Mouse (Mus musculus): ENCODE results near the gene D7Ertd443e.

The D7Ertd443e gene

DNA sequence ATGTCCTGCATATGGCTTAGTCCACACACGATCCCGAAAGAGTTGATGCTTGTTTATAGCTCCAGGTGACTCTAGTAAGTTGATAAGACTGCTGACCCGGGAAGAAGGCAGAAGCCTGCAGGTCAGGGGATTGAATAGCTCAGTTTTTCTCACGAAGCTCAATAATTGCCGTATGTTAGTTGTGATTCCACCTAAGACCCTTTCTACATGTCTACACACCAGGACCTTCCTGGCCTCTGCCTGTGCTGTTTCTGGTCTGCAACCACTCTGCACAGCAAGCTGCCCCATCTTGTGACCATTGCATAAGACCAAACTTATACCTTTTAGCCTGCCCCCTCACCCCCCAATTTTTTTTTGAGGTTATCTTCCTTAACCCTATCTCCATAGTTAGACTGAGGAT, 96.3 kb downstream of the D7Ertd443e start:
- DNase-seq (ENCODE audit: low read depth) = no peak

DNA sequence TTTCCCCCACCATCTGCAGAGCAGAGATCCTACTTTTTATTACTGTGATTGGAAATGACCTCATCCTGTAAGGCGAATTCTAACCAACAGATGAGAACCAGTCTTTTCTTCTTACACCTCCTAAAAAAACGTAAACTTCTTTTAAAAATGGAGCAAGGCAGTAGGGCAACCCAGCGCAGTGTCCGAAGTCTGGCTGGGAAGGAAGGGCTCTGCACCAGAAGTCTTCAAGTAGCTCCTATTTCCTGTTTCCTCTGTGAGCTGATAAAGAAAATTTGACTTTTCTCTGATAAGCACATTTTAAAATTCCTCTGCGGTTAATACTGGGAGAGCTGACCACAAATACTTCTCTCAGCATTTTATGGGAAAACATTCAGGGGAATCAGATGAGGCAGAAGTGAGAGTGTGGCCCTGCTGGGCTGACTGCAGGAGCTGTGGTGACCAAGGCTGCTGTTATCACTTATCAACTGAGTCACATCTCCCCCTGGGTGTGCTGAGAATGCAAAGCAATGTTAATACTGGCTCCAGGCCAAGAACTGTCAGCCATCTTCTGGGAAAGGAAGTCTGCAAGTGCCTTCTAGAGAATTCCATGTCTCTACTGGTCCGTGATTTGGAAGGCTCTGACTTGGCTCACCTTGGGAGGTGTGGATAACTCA, 97.8 kb downstream of the D7Ertd443e start:
- DNase-seq (ENCODE audit: low read depth) = peak; percentile 91

DNA sequence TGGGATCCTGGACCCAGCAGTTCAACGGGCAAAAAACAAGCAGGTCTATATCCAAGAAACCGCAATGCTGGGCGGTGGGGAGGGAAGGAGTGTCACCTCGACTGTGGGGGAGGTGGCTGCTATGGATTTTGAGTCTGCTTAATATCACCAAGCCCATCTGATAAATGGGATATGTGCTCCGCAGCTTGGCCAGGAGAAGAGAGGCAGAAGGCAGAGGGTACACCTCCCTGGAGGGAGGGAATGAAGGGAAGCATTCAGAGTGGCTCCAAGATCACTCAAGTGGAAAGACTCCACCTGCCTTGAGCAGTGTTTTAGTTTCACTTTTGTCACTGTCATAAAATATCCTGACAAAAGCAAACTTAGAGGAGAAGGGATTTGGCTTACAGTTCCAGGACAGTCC, 112.5 kb downstream of the D7Ertd443e start:
- DNase-seq (ENCODE audit: low read depth) = no peak

DNA sequence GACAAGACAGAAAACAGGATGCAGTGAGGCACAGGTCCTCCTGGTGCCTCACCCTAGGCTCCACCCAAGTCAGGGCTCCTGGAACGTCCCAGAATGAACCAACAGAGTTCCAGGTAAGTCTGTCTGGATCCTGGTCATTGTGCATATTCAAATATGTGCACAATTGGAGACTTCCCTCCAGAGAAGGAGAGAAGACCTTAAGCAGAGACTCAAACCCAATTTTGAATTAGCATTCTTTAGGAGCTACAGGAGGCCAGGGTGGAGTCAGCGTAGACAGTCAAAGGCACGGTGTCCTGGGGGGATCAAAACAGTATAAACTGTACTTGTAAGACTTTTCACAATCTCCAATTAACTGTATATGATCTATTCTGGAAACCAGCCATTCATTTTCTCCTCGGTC, 113.0 kb downstream of the D7Ertd443e start:
- DNase-seq (ENCODE audit: low read depth) = no peak

DNA sequence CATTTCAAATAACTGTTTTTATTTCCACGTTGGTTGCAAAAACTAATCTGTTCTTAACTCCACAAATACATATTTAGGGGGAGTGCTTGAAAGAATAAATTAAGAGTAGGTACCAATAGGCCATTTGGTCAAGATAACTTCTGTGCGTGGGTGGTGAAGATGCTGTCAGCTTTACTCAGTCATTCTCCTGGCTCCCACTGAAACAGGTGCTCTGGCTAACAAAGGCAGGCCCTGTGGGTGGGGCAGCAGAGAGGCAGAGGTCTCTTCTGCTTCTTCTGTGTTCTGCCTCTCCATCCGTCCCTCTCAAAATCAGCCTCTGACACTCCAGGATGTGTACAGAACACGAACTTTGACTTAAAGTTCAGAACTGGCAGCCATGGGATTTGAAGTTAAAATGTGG, 119.7 kb downstream of the D7Ertd443e start:
- no peak for DNase-seq (ENCODE audit: low read depth)

DNA sequence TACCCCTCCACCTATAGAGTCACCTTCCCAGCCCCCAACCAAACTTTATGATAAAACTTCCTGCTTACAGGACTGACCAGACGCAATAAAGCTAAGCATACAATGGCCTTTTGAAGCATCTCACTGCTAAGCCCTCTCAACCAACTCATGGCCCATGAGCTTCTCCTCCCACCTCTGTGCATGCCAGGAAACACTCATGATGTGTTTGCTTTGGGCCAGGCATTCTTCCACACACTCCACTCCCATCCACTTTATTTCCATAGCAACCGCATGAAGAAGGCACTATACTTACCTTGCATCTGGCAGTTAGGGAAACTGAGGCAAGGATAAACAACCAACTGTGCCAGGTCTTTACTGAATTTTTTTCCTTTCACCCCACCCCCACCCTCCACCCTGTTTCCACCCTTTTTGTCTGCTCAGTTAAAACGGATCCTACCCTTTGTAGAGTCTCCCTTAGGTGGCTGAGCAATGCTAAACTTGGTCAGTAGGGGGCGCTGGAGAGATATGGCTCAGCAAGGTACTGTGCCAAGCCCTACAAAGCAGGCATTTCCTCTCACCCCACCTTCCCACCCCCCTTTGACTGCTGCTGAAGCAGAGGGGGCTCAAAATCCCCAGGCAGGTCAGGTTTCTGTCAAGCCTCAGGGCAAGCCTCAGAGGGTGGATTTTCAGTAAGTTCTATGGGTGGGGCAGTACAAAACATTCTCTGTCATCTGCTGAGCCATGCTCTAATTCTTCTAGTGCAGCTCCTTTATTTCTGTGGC, 122.1 kb downstream of the D7Ertd443e start:
- peak; percentile 86 for DNase-seq (ENCODE audit: low read depth)

DNA sequence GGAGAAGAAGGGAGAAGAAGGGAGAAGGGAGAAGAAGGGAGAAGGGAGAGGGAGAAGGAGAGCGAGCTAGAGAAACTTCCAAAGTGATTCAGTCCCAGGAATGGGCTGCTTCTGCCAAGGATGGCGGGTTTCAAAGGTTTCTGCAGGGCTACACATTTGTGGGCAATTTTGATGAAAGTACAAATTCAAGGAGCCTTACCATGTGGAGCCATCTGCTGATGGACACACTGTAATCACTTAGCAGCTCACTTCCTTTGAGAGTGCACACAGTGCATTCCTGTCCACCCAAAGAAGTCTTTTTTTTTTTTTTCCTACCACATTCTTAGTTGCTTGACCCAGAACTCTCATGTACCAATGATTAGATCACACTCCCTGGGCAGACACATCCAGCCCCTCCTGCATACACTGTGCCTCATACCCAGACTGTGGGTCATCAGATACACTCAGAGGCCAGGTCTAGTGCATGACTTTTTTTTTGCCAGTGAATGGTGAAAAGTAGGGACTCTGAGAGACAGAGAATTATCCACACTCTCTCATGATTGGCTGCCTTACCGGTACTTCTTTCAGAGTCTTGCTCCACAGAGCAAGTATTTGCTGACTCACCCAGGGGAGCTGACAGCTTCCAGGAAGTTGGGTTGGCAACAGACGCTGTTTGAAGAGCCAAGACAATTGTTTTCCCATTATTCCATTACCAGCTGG, 124.3 kb downstream of the D7Ertd443e start:
- peak; percentile 97 for DNase-seq (ENCODE audit: low read depth)

DNA sequence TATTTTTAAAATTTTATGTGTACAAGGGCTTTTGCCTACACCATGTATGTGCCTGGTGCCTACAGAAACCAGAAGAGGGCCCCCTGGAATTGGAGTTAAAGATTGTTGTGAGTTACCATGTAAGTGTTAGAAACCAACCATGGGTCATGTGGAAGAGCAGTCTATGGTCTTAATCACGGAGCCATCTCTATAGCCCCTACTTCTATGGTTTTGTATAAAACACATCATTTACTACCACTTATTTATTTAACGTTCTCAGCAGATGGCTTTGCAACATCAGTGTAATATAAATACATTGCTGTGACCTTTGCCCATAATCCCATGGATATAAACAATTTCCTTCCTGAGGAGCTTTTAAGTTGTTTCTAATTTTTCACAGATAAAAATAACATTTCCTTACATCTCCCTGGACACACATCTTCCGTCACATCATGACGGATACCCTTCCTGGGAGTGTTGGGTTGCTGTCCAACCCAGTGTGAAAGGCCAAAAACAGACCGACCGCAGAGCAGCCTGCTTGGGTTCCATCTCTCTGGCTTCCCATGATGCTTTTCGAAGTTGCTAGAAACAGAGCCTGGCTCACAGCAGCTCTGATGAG, 135.1 kb downstream of the D7Ertd443e start:
- no peak for DNase-seq (ENCODE audit: low read depth)

DNA sequence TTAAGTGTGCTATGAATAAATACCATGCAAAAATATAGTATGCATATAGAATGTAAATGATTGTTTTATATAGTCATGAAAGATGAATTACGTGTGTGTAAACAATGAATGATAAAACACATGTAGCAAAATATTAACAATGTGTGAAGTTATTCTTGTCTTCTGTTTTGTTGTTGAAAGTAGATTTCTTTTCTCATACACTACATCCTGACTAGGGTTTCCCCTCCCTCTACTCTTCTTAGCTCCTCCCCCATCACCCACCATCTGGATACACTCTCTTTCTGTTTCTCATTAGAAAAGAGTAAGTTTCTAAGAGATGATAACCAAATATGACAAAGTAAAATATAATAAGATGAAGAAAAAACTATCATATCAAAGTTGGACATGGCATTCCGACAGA, 137.4 kb downstream of the D7Ertd443e start:
- no peak for DNase-seq (ENCODE audit: low read depth)

DNA sequence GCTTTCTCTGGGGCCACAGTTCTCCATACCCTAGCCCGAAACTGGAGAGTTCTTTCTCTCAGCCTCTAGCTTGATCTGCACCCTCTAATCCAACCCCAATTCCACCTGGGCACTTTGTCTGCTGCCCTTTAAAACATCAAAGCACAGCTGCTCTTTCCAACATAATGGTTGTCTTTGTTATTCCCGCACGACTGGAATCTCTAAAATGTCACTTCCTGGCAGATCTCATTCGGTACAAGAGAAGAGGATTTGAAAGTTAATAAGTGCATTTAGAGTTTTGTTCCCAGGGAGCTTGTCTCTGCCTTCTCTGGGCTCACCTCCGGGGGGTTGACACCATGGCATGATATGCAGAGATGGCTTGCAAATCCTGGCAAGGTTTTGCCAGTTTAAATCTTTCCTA, 138.8 kb downstream of the D7Ertd443e start:
- no peak for DNase-seq (ENCODE audit: low read depth)

DNA sequence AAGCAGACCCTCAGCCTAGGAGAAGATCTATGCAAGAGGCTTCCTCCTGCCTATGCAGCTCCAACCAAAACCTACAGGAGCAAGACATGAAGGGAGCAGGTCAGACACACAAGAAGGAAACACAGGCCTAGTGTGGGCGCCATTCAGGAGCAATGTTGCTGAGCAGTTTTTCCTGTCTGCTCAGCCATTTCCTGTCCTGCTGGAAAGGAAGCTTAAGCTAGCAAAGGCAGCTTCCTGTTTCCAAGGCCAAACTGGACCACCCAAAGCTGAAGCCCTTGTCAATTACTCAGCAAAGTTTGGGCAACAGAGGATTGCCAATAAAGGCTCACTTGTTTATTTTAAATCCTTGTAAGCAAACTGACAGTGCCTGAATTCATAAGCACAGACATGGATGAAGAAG, 142.7 kb downstream of the D7Ertd443e start:
- no peak for DNase-seq (ENCODE audit: low read depth)

DNA sequence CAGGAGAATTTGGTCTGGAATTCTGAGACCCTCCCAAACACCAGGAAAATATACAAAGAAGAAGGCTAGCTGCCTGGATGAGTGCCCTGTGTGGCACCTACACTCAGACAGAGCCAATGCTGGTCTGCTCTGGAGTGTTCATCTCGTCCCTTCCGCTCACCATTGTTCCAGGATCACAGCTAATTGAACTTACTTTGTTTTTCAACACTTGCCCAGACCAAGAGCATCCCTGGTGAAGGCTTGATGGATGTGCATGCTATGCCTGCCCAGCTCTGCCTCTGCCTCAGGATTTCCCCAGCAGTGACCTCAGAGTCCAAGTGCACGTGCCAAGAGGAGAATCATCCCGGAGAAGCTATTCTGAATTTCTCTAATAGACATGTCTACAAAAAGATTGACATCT, 144.2 kb downstream of the D7Ertd443e start:
- DNase-seq (ENCODE audit: low read depth) = no peak

DNA sequence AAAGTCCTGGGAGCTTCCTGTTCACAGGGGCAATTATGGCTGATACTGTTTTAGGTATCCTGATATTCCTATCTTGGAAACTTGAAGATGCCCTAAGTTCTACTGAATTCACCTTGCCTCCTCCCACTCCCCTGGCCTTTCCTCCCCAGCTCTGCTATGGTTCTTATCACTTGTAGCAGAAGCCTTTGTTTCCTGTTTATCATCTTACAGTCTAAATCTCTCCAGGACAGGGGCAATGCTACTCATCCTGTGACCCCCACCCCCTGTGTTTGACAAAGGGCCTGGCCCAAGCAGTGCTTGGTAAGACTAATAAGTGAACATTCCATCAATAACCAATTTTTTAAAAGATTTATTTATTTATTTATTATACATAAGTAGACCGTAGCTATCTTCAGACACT, 144.9 kb downstream of the D7Ertd443e start:
- no peak for DNase-seq (ENCODE audit: low read depth)

DNA sequence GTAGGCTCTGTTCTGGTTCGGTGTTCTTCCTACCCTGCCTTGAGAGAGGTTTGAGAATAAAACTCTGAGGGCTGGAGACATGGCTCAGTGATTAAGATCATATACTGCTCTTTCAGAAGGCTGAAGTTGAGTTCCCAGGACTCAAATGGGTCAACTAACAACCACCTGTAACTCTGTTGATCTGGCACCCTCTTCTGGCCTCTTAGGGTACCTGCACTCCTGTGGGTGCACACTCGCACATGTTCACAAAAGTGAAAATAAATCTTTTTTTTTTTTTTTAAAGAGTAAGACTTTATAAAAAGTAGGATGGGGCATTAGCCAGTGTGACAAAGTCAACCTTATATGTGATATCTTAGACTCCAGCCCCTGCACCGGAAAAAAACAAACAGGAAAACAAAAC, 146.6 kb downstream of the D7Ertd443e start:
- no peak for DNase-seq (ENCODE audit: low read depth)

DNA sequence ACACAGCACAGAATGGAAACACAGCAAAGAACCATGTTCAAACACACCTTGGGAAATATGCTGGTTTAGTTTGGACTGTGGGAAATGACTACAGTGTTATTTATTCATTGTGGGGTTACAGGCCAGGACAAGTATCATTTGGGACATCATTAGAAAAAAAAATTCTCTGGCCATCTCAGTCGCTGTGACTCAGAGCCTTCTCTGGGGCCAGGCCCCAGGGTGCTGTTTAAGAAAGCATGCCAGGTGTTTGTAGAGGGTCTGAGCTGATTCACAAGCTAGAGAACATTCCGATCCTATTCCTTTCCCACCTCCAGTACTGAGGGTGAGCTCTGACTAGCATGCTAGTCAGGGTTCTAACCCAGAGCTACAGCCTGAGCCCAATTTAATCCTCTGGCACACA, 148.1 kb downstream of the D7Ertd443e start:
- DNase-seq (ENCODE audit: low read depth) = peak; percentile 30

DNA sequence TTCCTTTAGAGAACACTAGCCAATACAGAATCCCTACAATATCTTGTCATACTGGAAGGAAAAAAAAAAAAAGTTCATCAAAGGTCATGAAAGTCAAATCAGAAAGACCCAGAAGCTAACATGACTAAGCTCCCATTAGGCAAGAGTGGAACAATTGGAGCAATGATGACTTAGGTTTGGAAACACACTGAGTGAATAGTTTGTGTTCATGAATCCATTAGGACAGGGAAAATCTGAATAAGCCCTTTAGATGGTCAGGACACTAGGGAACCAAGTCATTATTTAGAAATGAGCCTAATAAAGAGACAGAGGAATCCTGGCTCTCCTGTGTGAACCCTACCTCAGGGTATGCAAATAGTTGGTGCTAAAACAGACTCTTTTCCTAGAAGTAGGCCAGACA, 148.7 kb downstream of the D7Ertd443e start:
- no peak for DNase-seq (ENCODE audit: low read depth)

DNA sequence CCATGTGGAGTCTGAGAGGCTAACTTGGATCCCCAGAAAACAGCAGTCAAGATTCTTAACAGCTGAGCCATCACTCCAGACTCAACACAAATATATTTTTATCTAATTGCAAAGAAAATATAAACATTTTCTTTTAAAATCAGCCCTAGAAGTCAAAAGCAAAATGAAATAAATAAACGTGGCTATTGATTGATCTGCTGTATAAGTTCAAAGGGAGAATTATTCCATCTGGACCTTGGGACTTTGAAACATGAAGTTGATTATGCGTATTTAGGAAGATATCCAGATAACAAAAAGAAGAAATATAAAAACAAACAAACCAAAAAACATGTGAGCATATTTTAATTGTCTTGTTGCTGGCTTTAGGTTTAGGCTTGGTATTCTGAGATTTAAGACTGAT, 149.9 kb downstream of the D7Ertd443e start:
- no peak for DNase-seq (ENCODE audit: low read depth)

DNA sequence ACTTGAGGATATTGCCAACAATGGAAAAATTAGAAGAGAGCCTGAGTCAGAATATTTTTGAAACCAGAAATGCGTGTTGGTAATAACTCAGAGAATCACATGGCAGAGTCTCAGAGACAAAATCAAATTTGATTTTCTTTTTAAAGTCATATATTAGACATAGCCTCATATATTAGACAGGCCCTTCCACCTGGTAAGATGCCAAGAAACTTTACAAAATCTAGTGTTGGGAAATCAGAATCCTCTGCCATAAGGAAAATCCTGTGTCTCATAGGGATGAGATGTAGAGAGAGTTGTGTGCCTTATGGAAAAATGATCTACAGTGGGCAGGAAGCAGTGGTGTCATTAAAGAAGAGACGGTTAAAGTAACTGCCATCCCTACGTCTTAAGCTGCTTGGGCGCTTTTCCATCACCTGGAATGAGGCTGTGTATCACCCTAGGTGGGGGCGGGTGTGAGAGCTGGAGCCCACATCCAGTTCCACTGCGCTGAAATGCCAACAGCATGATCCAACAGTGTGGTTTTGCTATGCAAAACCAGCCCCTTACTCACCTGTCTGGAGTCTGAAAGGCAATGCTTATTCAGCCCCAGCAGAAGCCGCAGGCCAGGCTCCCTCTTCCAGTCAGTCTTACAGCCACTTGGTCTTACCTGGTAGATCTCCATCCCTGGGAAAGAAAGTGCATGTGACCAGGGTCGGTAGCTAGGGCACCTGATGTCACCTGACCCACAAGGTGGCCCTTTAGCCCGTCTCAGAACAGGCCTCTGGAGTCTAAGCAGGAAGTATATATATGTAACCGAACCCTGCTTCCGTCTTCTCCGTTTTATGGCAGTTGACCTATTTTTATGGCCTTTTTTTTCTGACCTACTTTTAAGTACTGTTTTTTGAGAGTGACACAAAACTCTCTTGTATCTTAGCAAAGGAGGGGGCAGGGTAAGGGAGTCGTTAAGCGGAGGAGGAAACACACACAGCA, 153.8 kb downstream of the D7Ertd443e start, which contains the start of gene Adam12:
Gene Adam12, minus strand, starts transcription at position 769 of the 969 bp plus-strand sequence.
- DNase-seq (ENCODE audit: low read depth) = peak; percentile 36

DNA sequence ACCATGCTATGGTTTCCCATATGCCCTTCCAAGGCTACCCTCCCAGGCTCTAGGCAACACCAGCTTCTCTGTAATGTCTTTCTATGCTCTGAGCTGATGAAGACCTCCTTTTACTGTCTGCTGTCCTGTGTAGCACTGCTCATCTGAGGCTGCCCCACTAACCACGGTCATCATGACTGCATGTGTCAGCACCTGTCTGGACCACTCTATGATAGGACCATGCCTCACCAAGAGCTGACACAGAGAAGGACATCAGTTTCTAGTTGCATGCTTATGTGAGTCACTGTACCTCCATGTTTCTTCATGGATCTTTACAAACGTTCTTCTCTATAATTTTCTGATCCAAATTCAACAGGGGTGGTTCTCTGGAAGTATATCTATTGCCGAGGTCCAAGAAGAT, 154.8 kb downstream of the D7Ertd443e start:
- DNase-seq (ENCODE audit: low read depth) = no peak

DNA sequence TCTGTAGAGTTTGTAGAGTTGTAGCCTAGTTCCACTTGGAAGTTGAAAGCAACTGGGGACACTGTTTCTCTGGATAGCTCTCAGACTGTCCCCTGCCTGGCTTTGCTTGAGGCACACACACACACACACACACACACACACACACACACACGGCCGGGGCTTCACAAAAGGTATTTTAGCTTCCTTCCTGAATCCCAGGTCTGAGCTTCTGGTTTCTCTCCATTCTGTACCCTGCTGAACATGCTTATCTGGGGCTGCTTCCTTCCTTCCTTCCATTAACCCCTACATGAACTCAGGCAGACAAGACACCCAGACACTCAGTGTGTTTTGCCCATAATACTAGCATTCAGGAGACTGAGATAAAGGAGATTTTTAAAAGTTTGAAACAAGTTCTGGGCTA, 155.6 kb downstream of the D7Ertd443e start:
- no peak for DNase-seq (ENCODE audit: low read depth)

DNA sequence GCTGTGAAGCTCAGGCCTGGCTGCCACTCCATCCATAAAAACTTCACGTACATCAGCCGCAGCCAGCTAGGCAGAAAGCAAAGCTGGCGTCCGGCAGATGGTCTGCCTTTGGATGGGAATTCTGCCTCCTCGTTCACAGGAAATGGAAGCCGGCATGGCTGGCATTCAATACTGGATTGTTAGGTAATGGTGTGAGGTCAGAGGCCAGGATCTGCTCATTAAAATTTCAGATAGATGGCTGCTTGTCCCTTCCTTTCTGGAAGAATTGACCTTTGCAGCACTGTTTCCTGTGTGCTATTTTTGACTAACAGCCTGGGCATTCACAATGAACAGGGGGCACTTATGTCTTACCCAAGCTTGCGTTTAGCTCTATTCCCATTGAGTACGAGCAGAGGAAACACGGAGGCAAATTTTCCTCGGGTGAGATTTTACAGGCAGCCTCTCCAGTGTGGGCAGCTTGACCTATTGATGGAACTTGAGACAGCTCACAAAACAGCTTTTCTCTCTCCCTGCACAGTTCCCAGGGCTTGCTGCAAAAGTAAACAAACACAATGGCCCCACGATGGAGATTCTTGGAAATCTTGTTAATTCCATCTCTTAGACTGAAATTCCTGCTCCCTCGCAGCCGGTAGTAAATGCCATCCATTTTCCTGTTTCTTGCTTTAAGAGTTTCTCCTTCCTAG, 157.5 kb downstream of the D7Ertd443e start:
- DNase-seq (ENCODE audit: low read depth) = peak; percentile 45

All from fibroblast of lung, adult 2 months (primary cell).